Mouse (Mus musculus) liver, embryonic 16.5 days (tissue): ENCODE results near the gene Fnbp1. TPM values are rescaled to one million over a fixed set of nuclear protein-coding genes. Genes with fewer than 3 reads are reported as not detected.

Experiments
- ATAC-seq: fragments of 200-750 bp; cut with Nextera tagmentation; 2 replicates; pipeline ENCODE4 v1.8.0; 2017; ENCODE audit warnings: low read depth, mild to moderate bottlenecking, moderate number of reproducible peaks, moderate library complexity
- H3K27ac ChIP-seq: fragments of 300-500 bp; sonication (generic); 2 replicates; pipeline ENCODE4 v1.5.1; 2014; ENCODE audit warnings: mild to moderate bottlenecking, low read length
- H3K27me3 ChIP-seq: fragments of 300-500 bp; sonication (generic); 2 replicates; pipeline ENCODE4 v1.6.1; 2014; ENCODE audit warnings: low read depth, low read length, mixed read lengths; ENCODE audit not compliant: control insufficient read depth, insufficient read depth
- H3K36me3 ChIP-seq: fragments of 300-500 bp; sonication (generic); 2 replicates; pipeline ENCODE4 v1.6.1; 2014; ENCODE audit warnings: mild to moderate bottlenecking; ENCODE audit not compliant: control insufficient read depth, insufficient read depth
- H3K4me1 ChIP-seq: fragments of 300-500 bp; sonication (generic); 2 replicates; pipeline ENCODE4 v1.6.1; 2014; ENCODE audit warnings: low read depth, low read length, mixed read lengths; ENCODE audit not compliant: control insufficient read depth
- H3K4me2 ChIP-seq: fragments of 300-500 bp; sonication (generic); 2 replicates; pipeline ENCODE4 v1.6.1; 2014; ENCODE audit warnings: low read depth, low read length, mixed read lengths
- H3K4me3 ChIP-seq: fragments of 300-500 bp; sonication (generic); 2 replicates; pipeline ENCODE4 v1.5.1; 2014; ENCODE audit warnings: low read depth, mild to moderate bottlenecking, low read length
- H3K9ac ChIP-seq: fragments of 300-500 bp; sonication (generic); 2 replicates; pipeline ENCODE4 v1.6.1; 2014; ENCODE audit warnings: low read depth, low read length
- H3K9me3 ChIP-seq: fragments of 300-500 bp; sonication (generic); replicated peaks from 2 replicates; pipeline ENCODE4 v1.6.1; 2016; ENCODE audit warnings: low read length; ENCODE audit not compliant: control insufficient read depth
- whole genome bisulfite sequencing: fragments of 180-500 bp; shearing (Covaris S2); extraction: QIAGEN DNeasy Blood & Tissue Kit; methylation state at CpG from one replicate; pipeline ENCODE4 v1.1.7; 2014; ENCODE audit not compliant: insufficient replicate concordance; 5-methylcytosine and 5-hydroxymethylcytosine counted together
- polyA plus RNA-seq: library from polyadenylated mRNA; unstranded; fragments of >200 nt; fragmentation: Nextera tagmentation; extraction: Ambion mirVana; gene quantifications from 2 replicates; pipeline ENCODE4 v1.2.1, GENCODE M21; 2015

Gene Fnbp1
- polyA plus RNA-seq, 1 experiment from 2014 or later = 5.9 TPM

DNA sequence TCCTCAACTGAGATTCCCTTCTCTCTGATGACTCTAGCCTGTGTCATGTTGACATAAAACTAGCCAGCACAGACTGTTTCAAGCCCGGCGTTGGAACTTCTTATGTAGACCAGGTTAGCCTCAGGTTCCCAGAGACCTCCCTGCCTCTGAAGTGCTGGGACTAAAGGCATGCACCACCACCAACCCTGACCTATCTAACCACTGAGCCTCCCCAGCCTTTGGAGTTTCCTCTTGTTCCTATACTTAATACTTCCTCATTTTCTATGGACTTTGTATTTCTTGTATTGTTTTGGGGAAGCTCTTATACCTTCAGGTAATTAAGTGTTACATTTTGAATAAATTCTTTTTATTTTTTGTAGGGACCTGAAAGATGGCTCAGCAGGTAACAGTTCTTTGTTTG, 27.6 kb downstream of the Fnbp1 start:
- H3K4me3 ChIP-seq = no peak overlapping the region
- no peak overlapping the region for H3K4me2 ChIP-seq
- no peak for ATAC-seq
- H3K9me3 ChIP-seq = no peaks in the 10 kb centered on the region
- H3K27me3 ChIP-seq = no peaks in the 10 kb centered on the region
- H3K9ac ChIP-seq = no peak overlapping the region
- H3K27ac ChIP-seq = no peak overlapping the region
- peaks cover 32% of the 10 kb centered on the region for H3K4me1 ChIP-seq
- no peaks in the 10 kb centered on the region for H3K36me3 ChIP-seq
- 71% methylated on average over 2 of the region's 2 CpGs for WGBS

DNA sequence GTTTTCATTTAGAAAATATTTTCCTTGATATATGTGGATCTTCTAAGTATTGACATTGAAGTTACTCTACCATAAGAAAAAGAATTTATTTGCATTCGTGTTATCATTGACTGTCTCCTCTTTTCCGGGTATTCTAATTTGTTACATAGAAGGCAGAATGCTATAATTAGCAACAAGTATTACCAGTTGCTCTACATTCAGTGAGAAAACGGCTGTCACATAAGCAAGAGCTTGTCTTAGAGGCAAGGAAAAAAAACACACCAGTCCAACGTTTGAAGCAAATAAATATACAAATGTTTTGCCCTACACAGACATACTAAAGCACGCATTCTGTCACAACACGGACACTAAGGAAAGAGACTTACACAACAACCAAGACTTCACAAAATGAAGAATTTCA, 30.1 kb downstream of the Fnbp1 start:
- Histone ChIP-seq H3K27ac (no peak overlapping the region), H3K36me3 (no peaks in the 10 kb centered on the region), H3K9ac (no peak overlapping the region), H3K4me3 (no peak overlapping the region), H3K4me2 (no peak overlapping the region), H3K9me3 (no peaks in the 10 kb centered on the region), H3K4me1 (peaks cover 30% of the 10 kb centered on the region), H3K27me3 (no peaks in the 10 kb centered on the region)
- 55% methylated on average over 6 of the region's 6 CpGs for WGBS
- ATAC-seq = no peak

- Histone ChIP-seq H3K4me1 (peaks cover 14% of the 10 kb centered on the region), H3K36me3 (no peaks in the 10 kb centered on the region), H3K4me3 (no peak overlapping the region), H3K9ac (no peak overlapping the region), H3K27ac (no peak overlapping the region), H3K4me2 (no peak overlapping the region), H3K27me3 (no peaks in the 10 kb centered on the region), H3K9me3 (no peaks in the 10 kb centered on the region)
- WGBS = 27% methylated on average over 12 of the region's 12 CpGs
- no peak for ATAC-seq
Observed at GRCm38 (mm10) chr2:31109960-31110548, 31.8 kb downstream of the Fnbp1 start.

DNA sequence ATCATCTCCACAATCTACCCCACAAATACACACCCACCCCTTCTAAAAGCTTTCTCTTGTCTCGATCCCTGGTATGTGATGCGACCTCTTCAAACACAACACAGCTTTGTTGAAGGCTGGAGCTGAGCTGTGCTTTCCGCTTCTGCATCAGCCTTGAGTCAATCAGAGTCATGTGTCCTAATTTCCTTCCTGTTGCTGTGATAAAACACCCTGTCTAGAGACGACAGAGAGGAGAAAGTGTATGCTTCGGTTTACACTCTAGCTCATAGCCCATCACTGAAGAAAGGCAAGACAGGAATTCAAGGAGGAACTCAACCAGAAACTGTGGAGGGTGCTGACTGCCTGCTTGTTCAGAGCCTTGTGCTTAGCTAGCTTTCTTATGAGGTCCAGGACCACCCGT, 33.6 kb downstream of the Fnbp1 start:
- Histone ChIP-seq H3K4me2 (no peak overlapping the region), H3K36me3 (no peaks in the 10 kb centered on the region), H3K9me3 (no peaks in the 10 kb centered on the region), H3K27me3 (no peaks in the 10 kb centered on the region), H3K4me3 (no peak overlapping the region), H3K27ac (0 out of 2 replicates have a peak overlapping the region, but pooled peaks have one; percentile 6), H3K4me1 (peaks cover 12% of the 10 kb centered on the region), H3K9ac (no peak overlapping the region)
- no peak for ATAC-seq
- WGBS = 30% methylated on average over 6 of the region's 6 CpGs

- peak; percentile 13; the same call in 1 of the 2 replicates for ATAC-seq
- no peak overlapping the region for H3K9ac ChIP-seq
- no peaks in the 10 kb centered on the region for H3K36me3 ChIP-seq
- peaks cover 12% of the 10 kb centered on the region for H3K4me1 ChIP-seq
- no peak overlapping the region for H3K4me2 ChIP-seq
- H3K27me3 ChIP-seq = no peaks in the 10 kb centered on the region
- no peak overlapping the region for H3K4me3 ChIP-seq
- H3K9me3 ChIP-seq = no peaks in the 10 kb centered on the region
- 0 out of 2 replicates have a peak overlapping the region, but pooled peaks have one; percentile 19 for H3K27ac ChIP-seq
- WGBS = 45% methylated on average over 11 of the region's 11 CpGs
Observed at GRCm38 (mm10) chr2:31106621-31107320, 35.0 kb downstream of the Fnbp1 start.

DNA sequence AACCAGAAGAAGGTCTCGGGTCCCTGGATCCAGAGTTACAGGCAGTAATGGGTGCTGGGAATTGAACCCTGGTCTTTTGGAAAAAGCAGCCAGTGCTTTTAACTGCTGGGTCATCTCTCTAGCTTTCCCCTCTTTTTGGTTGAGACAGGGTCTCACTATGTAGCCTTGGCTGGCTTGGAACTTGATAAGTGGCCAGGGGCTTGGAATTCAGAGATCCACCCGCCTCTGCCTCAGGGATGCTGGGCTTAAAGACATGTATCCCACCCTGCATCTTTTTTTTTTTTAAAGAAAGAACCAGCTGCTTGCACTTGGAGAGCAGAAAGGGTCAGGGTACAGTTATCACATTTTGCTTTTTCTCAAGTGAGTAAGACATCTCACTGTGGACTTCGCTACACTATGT, 35.8 kb downstream of the Fnbp1 start:
- Histone ChIP-seq H3K4me2 (no peak overlapping the region), H3K27ac (no peak overlapping the region), H3K4me1 (peaks cover 12% of the 10 kb centered on the region), H3K4me3 (no peak overlapping the region), H3K9me3 (no peaks in the 10 kb centered on the region), H3K9ac (no peak overlapping the region), H3K27me3 (no peaks in the 10 kb centered on the region), H3K36me3 (no peaks in the 10 kb centered on the region)
- no peak for ATAC-seq
- WGBS = 68% methylated on average over 3 of the region's 3 CpGs

DNA sequence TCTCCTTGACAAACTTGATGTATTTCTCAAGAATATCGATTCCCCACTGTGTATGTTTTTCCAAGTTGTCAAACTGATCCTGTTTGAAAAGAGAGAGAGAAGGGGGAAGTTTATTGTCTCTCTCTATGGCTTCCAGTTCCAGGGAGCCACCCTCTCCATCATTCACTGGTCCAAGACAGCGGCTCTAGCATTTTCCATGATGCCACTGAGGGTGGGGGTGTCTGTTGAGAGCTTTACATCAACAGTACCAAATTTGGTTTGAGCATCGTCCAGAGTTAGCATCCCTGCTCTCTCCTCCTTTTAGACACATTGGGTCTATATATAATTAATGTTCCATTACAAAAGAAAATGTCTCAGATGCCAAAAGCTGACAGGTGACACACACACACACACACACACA, 36.5 kb downstream of the Fnbp1 start:
- WGBS = 78% methylated on average over 3 of the region's 3 CpGs
- no peak overlapping the region for H3K9ac ChIP-seq
- H3K4me2 ChIP-seq = no peak overlapping the region
- peaks cover 12% of the 10 kb centered on the region for H3K4me1 ChIP-seq
- no peaks in the 10 kb centered on the region for H3K27me3 ChIP-seq
- no peaks in the 10 kb centered on the region for H3K36me3 ChIP-seq
- no peak for ATAC-seq
- H3K4me3 ChIP-seq = no peak overlapping the region
- H3K27ac ChIP-seq = no peak overlapping the region
- H3K9me3 ChIP-seq = no peaks in the 10 kb centered on the region

- Histone ChIP-seq H3K9me3 (no peaks in the 10 kb centered on the region), H3K9ac (no peak overlapping the region), H3K36me3 (no peaks in the 10 kb centered on the region), H3K27me3 (no peaks in the 10 kb centered on the region), H3K4me1 (0 out of 2 replicates have a peak, but pooled peaks cover 2% of the 10 kb centered on the region), H3K27ac (no peak overlapping the region), H3K4me3 (no peak overlapping the region), H3K4me2 (no peak overlapping the region)
- ATAC-seq = no peak
- 58% methylated on average over 8 of the region's 8 CpGs for WGBS
Observed at GRCm38 (mm10) chr2:31103321-31103720, 38.5 kb downstream of the Fnbp1 start.

DNA sequence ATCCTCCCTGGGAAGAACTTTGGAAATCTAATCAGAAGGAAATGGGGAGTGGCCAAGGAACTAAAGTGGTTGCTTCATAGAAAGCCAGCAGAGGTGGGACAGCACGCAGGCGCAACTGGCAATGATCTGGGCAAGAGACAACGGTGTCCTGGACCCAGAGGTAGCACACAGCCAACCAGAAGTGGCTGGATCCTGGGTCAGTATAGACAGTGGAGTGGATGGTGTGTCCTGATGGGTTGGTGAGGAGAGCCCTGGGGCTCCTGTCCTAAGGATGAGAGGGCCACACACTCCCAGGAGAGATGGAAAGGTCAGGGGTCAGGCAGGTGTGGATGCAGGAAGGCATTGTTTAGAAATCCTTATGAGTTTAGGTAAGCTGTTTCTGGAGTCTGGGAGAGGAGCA, 40.5 kb downstream of the Fnbp1 start:
- H3K27ac ChIP-seq = no peak overlapping the region
- no peaks in the 10 kb centered on the region for H3K36me3 ChIP-seq
- ATAC-seq = no peak

More for the DNA sequence above, 40.5 kb downstream of the Fnbp1 start:
- Histone ChIP-seq H3K4me1 (no peaks in the 10 kb centered on the region), H3K9me3 (no peaks in the 10 kb centered on the region), H3K4me3 (no peak overlapping the region), H3K4me2 (no peak overlapping the region), H3K9ac (no peak overlapping the region), H3K27me3 (no peaks in the 10 kb centered on the region)
- 80% methylated on average over 3 of the region's 3 CpGs for WGBS
